Mouse (Mus musculus) retina, embryonic 14.5 days (tissue): ENCODE results near the gene Tmem230.

Source experiments
- DNase-seq: peaks from one replicate; pipeline ENCODE4 v3.0.0-alpha.2; 2015; ENCODE audit warnings: low spot score

The Tmem230 gene

GRCm38 (mm10) chr2:132232413-132232945, 15.1 kb downstream of the Tmem230 start:
- DNase-seq: no peak

- DNase-seq: no peak
These were observed 23.2 kb downstream of the Tmem230 start for GRCm38 (mm10) chr2:132224359-132224758.

- no peak for DNase-seq
These were observed 26.0 kb downstream of the Tmem230 start for GRCm38 (mm10) chr2:132221611-132222073.

- no peak for DNase-seq
These were observed 35.5 kb downstream of the Tmem230 start for GRCm38 (mm10) chr2:132211995-132212656.

GRCm38 (mm10) chr2:132210806-132211312, 36.7 kb downstream of the Tmem230 start:
- no peak for DNase-seq

GRCm38 (mm10) chr2:132208246-132208881, 39.2 kb downstream of the Tmem230 start:
- DNase-seq: no peak

GRCm38 (mm10) chr2:132206316-132206881, 41.2 kb downstream of the Tmem230 start:
- no peak for DNase-seq

- no peak for DNase-seq
These were observed 42.1 kb downstream of the Tmem230 start for GRCm38 (mm10) chr2:132205549-132205948.

- DNase-seq: no peak
These were observed 43.8 kb downstream of the Tmem230 start for GRCm38 (mm10) chr2:132203773-132204172.

- DNase-seq: no peak
These were observed 44.4 kb downstream of the Tmem230 start for GRCm38 (mm10) chr2:132203186-132203585.

- no peak for DNase-seq
These were observed 49.3 kb downstream of the Tmem230 start for GRCm38 (mm10) chr2:132198017-132198933.

- no peak for DNase-seq
These were observed 52.0 kb downstream of the Tmem230 start for GRCm38 (mm10) chr2:132195602-132196001.

- DNase-seq: no peak
These were observed 56.9 kb downstream of the Tmem230 start for GRCm38 (mm10) chr2:132190602-132191161.
